Mouse (Mus musculus) CD8-positive naive resting alpha-beta T cell, adult 2 months (primary cell): ENCODE measurements around the gene Slc4a1.
"Not testable (repeated sequence)": the region's sequence is repeated elsewhere in the genome, so short reads cannot be mapped to it uniquely, and the experiment has no call there.

Experiments used
- DNase-seq, 2 experiments: peaks; one replicate each; pipeline ENCODE4 v3.0.0; 2022; ENCODE audit warnings: low read depth in 2 of 2, low spot score in 2 of 2

The Slc4a1 gene

GRCm38 (mm10) chr11:102366103-102366502, at the start of gene Slc4a1:
Slc4a1 (minus strand) TSS chr11:102366203.
- DNase-seq, result not testable (repeated sequence)

- DNase-seq, result no peak
Observed at GRCm38 (mm10) chr11:102415034-102415802, 49.2 kb upstream of the Slc4a1 start.

GRCm38 (mm10) chr11:102413059-102413458, 47.1 kb upstream of the Slc4a1 start:
- no peak for DNase-seq

GRCm38 (mm10) chr11:102411704-102412103, 45.7 kb upstream of the Slc4a1 start:
- DNase-seq, result peak; percentile 80 to 85

- DNase-seq, result no peak
Observed at GRCm38 (mm10) chr11:102411061-102411460, 45.1 kb upstream of the Slc4a1 start.

GRCm38 (mm10) chr11:102410345-102410744, 44.3 kb upstream of the Slc4a1 start:
- not testable (repeated sequence) for DNase-seq

GRCm38 (mm10) chr11:102409795-102410330, 43.9 kb upstream of the Slc4a1 start:
- DNase-seq, result no peak

- no peak for DNase-seq
Observed at GRCm38 (mm10) chr11:102408888-102409794, 43.1 kb upstream of the Slc4a1 start.

- peak; percentile 90 to 93 for DNase-seq
Observed at GRCm38 (mm10) chr11:102408344-102408876, 42.4 kb upstream of the Slc4a1 start.

- DNase-seq, result peak; percentile 20 to 32
Observed at GRCm38 (mm10) chr11:102407834-102408215, 41.8 kb upstream of the Slc4a1 start, which contains the start of gene Slc25a39. Slc25a39 (minus strand) TSS chr11:102407946.

GRCm38 (mm10) chr11:102406900-102407833, 41.2 kb upstream of the Slc4a1 start:
- peak; percentile 68 to 79 for DNase-seq

- DNase-seq, result no peak
Observed at GRCm38 (mm10) chr11:102406401-102406800, 40.4 kb upstream of the Slc4a1 start.

GRCm38 (mm10) chr11:102405544-102406285, 39.7 kb upstream of the Slc4a1 start:
- no peak for DNase-seq

GRCm38 (mm10) chr11:102404161-102405010, 38.4 kb upstream of the Slc4a1 start:
- no peak for DNase-seq

- no peak for DNase-seq
Observed at GRCm38 (mm10) chr11:102403657-102404056, 37.7 kb upstream of the Slc4a1 start.

- no peak for DNase-seq
Observed at GRCm38 (mm10) chr11:102401898-102402500, 36.0 kb upstream of the Slc4a1 start.

- no peak for DNase-seq
Observed at GRCm38 (mm10) chr11:102400513-102401084, 34.6 kb upstream of the Slc4a1 start.

- DNase-seq, result no peak
Observed at GRCm38 (mm10) chr11:102399610-102400072, 33.6 kb upstream of the Slc4a1 start.
